Mouse (Mus musculus) hindbrain, embryonic 10.5 days (tissue): ENCODE measurements around the gene Sytl3. TPM values are rescaled to one million over a fixed set of nuclear protein-coding genes. Genes with fewer than 3 reads are reported as not detected.

ENCODE experiments used
- DNase-seq: peaks from one replicate; pipeline ENCODE4 v3.0.0-alpha.2; 2017; ENCODE audit warnings: low spot score
- H3K27ac ChIP-seq: fragments of 300-500 bp; sonication (generic); 2 replicates; pipeline ENCODE4 v1.5.1; 2016; ENCODE audit warnings: mild to moderate bottlenecking, moderate library complexity
- H3K27me3 ChIP-seq: fragments of 300-500 bp; sonication (generic); 2 replicates; pipeline ENCODE4 v1.6.1; 2016; ENCODE audit warnings: mild to moderate bottlenecking; ENCODE audit not compliant: poor library complexity, insufficient read depth, severe bottlenecking
- H3K36me3 ChIP-seq: fragments of 300-500 bp; sonication (generic); 2 replicates; pipeline ENCODE4 v1.6.1; 2016; ENCODE audit warnings: mild to moderate bottlenecking, moderate library complexity
- H3K4me1 ChIP-seq: fragments of 300-500 bp; sonication (generic); replicated peaks from 2 replicates; pipeline ENCODE4 v1.6.1; 2016; ENCODE audit warnings: mild to moderate bottlenecking
- H3K4me3 ChIP-seq: fragments of 300-500 bp; sonication (generic); 2 replicates; pipeline ENCODE4 v1.5.1; 2016; ENCODE audit warnings: mild to moderate bottlenecking, moderate library complexity
- H3K9me3 ChIP-seq: fragments of 300-500 bp; sonication (generic); 2 replicates; pipeline ENCODE4 v1.6.1; 2016; ENCODE audit warnings: mild to moderate bottlenecking, moderate library complexity
- WGBS: fragments of 180-500 bp; shearing (Covaris S2); methylation state at CpG from one replicate; pipeline ENCODE4 v1.1.7; 2016; 5-methylcytosine and 5-hydroxymethylcytosine counted together
- polyA plus RNA-seq: library from polyadenylated mRNA; unstranded; fragments of >200 nt; fragmentation: Nextera tagmentation; extraction: Ambion mirVana; gene quantifications from 2 replicates; pipeline ENCODE4 v1.2.1, GENCODE M21; 2016

Gene Sytl3
- polyA plus RNA-seq, 1 experiment from 2014 or later, result 0.29 TPM

GRCm38 (mm10) chr17:6738836-6739235 is 79.9 kb downstream of the Sytl3 start:
- no peaks in the 10 kb centered on the region for H3K9me3 ChIP-seq
- WGBS, result 87% methylated on average over 7 of the region's 7 CpGs
- H3K36me3 ChIP-seq, result peaks cover 50% of the 10 kb centered on the region
- peak overlapping the region; percentile 70; the same call in 1 of the 2 replicates for H3K27ac ChIP-seq
- H3K4me1 ChIP-seq, result peaks cover 77% of the 10 kb centered on the region
- H3K27me3 ChIP-seq, result no peaks in the 10 kb centered on the region
- H3K4me3 ChIP-seq, result no peak overlapping the region
- DNase-seq, result no peak

- H3K36me3 ChIP-seq, result peaks cover 50% of the 10 kb centered on the region
- peaks cover 82% of the 10 kb centered on the region for H3K4me1 ChIP-seq
- no peak overlapping the region for H3K4me3 ChIP-seq
- 92% methylated on average over 13 of the region's 13 CpGs for WGBS
- no peaks in the 10 kb centered on the region for H3K9me3 ChIP-seq
- peak overlapping the region; percentile 70 for H3K27ac ChIP-seq
- no peaks in the 10 kb centered on the region for H3K27me3 ChIP-seq
- DNase-seq, result peak; percentile 2
Observed at GRCm38 (mm10) chr17:6739266-6739665, 80.4 kb downstream of the Sytl3 start.

GRCm38 (mm10) chr17:6739756-6740155 is 80.9 kb downstream of the Sytl3 start:
- Histone ChIP-seq H3K36me3 (peaks cover 54% of the 10 kb centered on the region), H3K4me3 (no peak overlapping the region), H3K27ac (peak overlapping the region; percentile 70), H3K9me3 (no peaks in the 10 kb centered on the region), H3K4me1 (peaks cover 87% of the 10 kb centered on the region), H3K27me3 (no peaks in the 10 kb centered on the region)
- 92% methylated on average over 15 of the region's 15 CpGs for WGBS
- peak; percentile 2 for DNase-seq

- Histone ChIP-seq H3K4me1 (peaks cover 92% of the 10 kb centered on the region), H3K27me3 (no peaks in the 10 kb centered on the region), H3K4me3 (no peak overlapping the region), H3K9me3 (no peaks in the 10 kb centered on the region), H3K36me3 (peaks cover 59% of the 10 kb centered on the region), H3K27ac (peak overlapping the region; percentile 70)
- 79% methylated on average over 19 of the region's 19 CpGs for WGBS
- DNase-seq, result peak; percentile 11
Observed at GRCm38 (mm10) chr17:6740331-6741170, 81.7 kb downstream of the Sytl3 start.

- DNase-seq, result peak; percentile 2
- Histone ChIP-seq H3K36me3 (peaks cover 59% of the 10 kb centered on the region), H3K4me3 (no peak overlapping the region), H3K9me3 (no peaks in the 10 kb centered on the region), H3K27me3 (no peaks in the 10 kb centered on the region), H3K27ac (peak overlapping the region; percentile 70), H3K4me1 (peaks cover 94% of the 10 kb centered on the region)
- 84% methylated on average over 12 of the region's 12 CpGs for WGBS
Observed at GRCm38 (mm10) chr17:6741271-6741670, 82.4 kb downstream of the Sytl3 start.

- Histone ChIP-seq H3K36me3 (peaks cover 59% of the 10 kb centered on the region), H3K9me3 (no peaks in the 10 kb centered on the region), H3K4me1 (peaks cover 94% of the 10 kb centered on the region), H3K27ac (peak overlapping the region; percentile 70), H3K27me3 (no peaks in the 10 kb centered on the region), H3K4me3 (no peak overlapping the region)
- peak; percentile 26 for DNase-seq
- whole genome bisulfite sequencing, result 68% methylated on average over 33 of the region's 33 CpGs
Observed at GRCm38 (mm10) chr17:6742083-6743038, 83.5 kb downstream of the Sytl3 start.

- Histone ChIP-seq H3K27ac (peak overlapping the region; percentile 70), H3K4me1 (peaks cover 94% of the 10 kb centered on the region), H3K36me3 (peaks cover 54% of the 10 kb centered on the region), H3K4me3 (no peak overlapping the region), H3K9me3 (no peaks in the 10 kb centered on the region), H3K27me3 (no peaks in the 10 kb centered on the region)
- no peak for DNase-seq
- WGBS, result 90% methylated on average over 11 of the region's 11 CpGs
Observed at GRCm38 (mm10) chr17:6743039-6743575, 84.2 kb downstream of the Sytl3 start.

- Histone ChIP-seq H3K36me3 (peaks cover 56% of the 10 kb centered on the region), H3K27ac (peak overlapping the region; percentile 81; the same call in 1 of the 2 replicates), H3K9me3 (no peaks in the 10 kb centered on the region), H3K4me3 (no peak overlapping the region), H3K27me3 (no peaks in the 10 kb centered on the region), H3K4me1 (peaks cover 98% of the 10 kb centered on the region)
- WGBS, result 85% methylated on average over 11 of the region's 11 CpGs
- no peak for DNase-seq
Observed at GRCm38 (mm10) chr17:6743787-6744239, 84.9 kb downstream of the Sytl3 start.

GRCm38 (mm10) chr17:6744366-6744765 is 85.5 kb downstream of the Sytl3 start:
- DNase-seq, result no peak
- Histone ChIP-seq H3K4me3 (no peak overlapping the region), H3K27me3 (no peaks in the 10 kb centered on the region), H3K9me3 (no peaks in the 10 kb centered on the region), H3K4me1 (peaks cover 96% of the 10 kb centered on the region), H3K36me3 (peaks cover 56% of the 10 kb centered on the region), H3K27ac (peak overlapping the region; percentile 81)
- WGBS, result 44% methylated on average over 9 of the region's 9 CpGs

- Histone ChIP-seq H3K27me3 (no peaks in the 10 kb centered on the region), H3K4me3 (no peak overlapping the region), H3K9me3 (no peaks in the 10 kb centered on the region), H3K27ac (peak overlapping the region; percentile 81), H3K4me1 (peaks cover 92% of the 10 kb centered on the region), H3K36me3 (peaks cover 55% of the 10 kb centered on the region)
- DNase-seq, result no peak
- 84% methylated on average over 14 of the region's 14 CpGs for WGBS
Observed at GRCm38 (mm10) chr17:6744871-6745270, 86.0 kb downstream of the Sytl3 start.

- H3K27ac ChIP-seq, result peak overlapping the region; percentile 81
- H3K9me3 ChIP-seq, result no peaks in the 10 kb centered on the region
- H3K4me3 ChIP-seq, result no peak overlapping the region
- no peak for DNase-seq
- H3K27me3 ChIP-seq, result no peaks in the 10 kb centered on the region
- 70% methylated on average over 5 of the region's 5 CpGs for WGBS
- peaks cover 53% of the 10 kb centered on the region for H3K36me3 ChIP-seq
- peaks cover 86% of the 10 kb centered on the region for H3K4me1 ChIP-seq
Observed at GRCm38 (mm10) chr17:6745503-6745902, 86.6 kb downstream of the Sytl3 start.

- no peaks in the 10 kb centered on the region for H3K27me3 ChIP-seq
- 40% methylated on average over 9 of the region's 9 CpGs for WGBS
- peaks cover 81% of the 10 kb centered on the region for H3K4me1 ChIP-seq
- H3K4me3 ChIP-seq, result no peak overlapping the region
- peaks cover 54% of the 10 kb centered on the region for H3K36me3 ChIP-seq
- peak; percentile 32 for DNase-seq
- H3K9me3 ChIP-seq, result no peaks in the 10 kb centered on the region
- H3K27ac ChIP-seq, result peak overlapping the region; percentile 81
Observed at GRCm38 (mm10) chr17:6745975-6746374, 87.1 kb downstream of the Sytl3 start.
